Mouse (Mus musculus) Muller cell, postnatal 12 days (primary cell): ENCODE results near the gene Olfr1449.
"Not testable (repeated sequence)": the region's sequence is repeated elsewhere in the genome, so short reads cannot be mapped to it uniquely, and the experiment has no call there.

Source experiments
- DNase-seq: peaks from one replicate; pipeline ENCODE4 v3.0.0-alpha.2; 2015; ENCODE audit errors: inconsistent ontology term

Olfr1449 gene

GRCm38 (mm10) chr19:12930540-12930939, at the start of gene Olfr1449:
TSS of gene Olfr1449 (plus strand) at chr19:12930840.
- DNase-seq = no peak

GRCm38 (mm10) chr19:12883555-12883954, 47.1 kb upstream of the Olfr1449 start, which contains the start of gene Olfr1445:
TSS of gene Olfr1445 (plus strand) at chr19:12883855.
- no peak for DNase-seq

- no peak for DNase-seq
Observed at GRCm38 (mm10) chr19:12893424-12893823, 37.2 kb upstream of the Olfr1449 start, which contains the start of gene Olfr1446. TSS of gene Olfr1446 (minus strand) at chr19:12893524.

GRCm38 (mm10) chr19:12903643-12904042, 27.0 kb upstream of the Olfr1449 start, which contains the start of gene Olfr1447:
TSS of gene Olfr1447 (minus strand) at chr19:12903743.
- no peak for DNase-seq

- DNase-seq = no peak
Observed at GRCm38 (mm10) chr19:12924319-12924718, 6.3 kb upstream of the Olfr1449 start, which contains the start of gene Olfr1448. TSS of gene Olfr1448 (minus strand) at chr19:12924419.

- no peak for DNase-seq
Observed at GRCm38 (mm10) chr19:12949958-12950357, 19.3 kb downstream of the Olfr1449 start, which contains the start of gene Olfr1450. TSS of gene Olfr1450 (plus strand) at chr19:12950258.

GRCm38 (mm10) chr19:12970082-12970481, 39.4 kb downstream of the Olfr1449 start:
- DNase-seq = not testable (repeated sequence)
